In genomic region chr6:122296918-122297278, GRCm38 (mm10) we compare ENCODE assay signal across 8 mouse cellular contexts. TPM values are rescaled to one million over a fixed set of nuclear protein-coding genes. Genes with fewer than 3 reads are reported as not detected.
DNase-seq lines count a peak whose midpoint lies in the region; ATAC-seq and TF ChIP-seq lines count a peak whose summit lies in the region.
"Had no signal": no experiment of that assay in that cellular context is flagged by ENCODE, and none has a peak within 500 bp of the region (broad histone marks: within the 10 kb centered on the region; RNA-seq: fewer than 3 reads in every experiment).

No protein-coding gene starts in this region.

- no peaks in the 10 kb centered on the region for H3K9me3 ChIP-seq in lung, postnatal 0 days (ENCODE audit: low read length)
- no peaks in the 10 kb centered on the region for H3K9me3 ChIP-seq in forebrain, embryonic 13.5 days (replicated peaks)
- H3K9me3 ChIP-seq in limb, embryonic 12.5 days = no peaks in the 10 kb centered on the region
- H3K9me3 ChIP-seq in stomach, embryonic 14.5 days (ENCODE audit: control insufficient read depth, low read depth, low read length) = no peaks in the 10 kb centered on the region

- H3K36me3 ChIP-seq in lung, postnatal 0 days (ENCODE audit: insufficient read depth, low read length) = no peaks in the 10 kb centered on the region
- no peaks in the 10 kb centered on the region for H3K36me3 ChIP-seq in forebrain, embryonic 13.5 days (ENCODE audit: poor library complexity, severe bottlenecking)
- no peaks in the 10 kb centered on the region for H3K36me3 ChIP-seq in limb, embryonic 12.5 days
- H3K36me3 ChIP-seq in stomach, embryonic 14.5 days (ENCODE audit: control insufficient read depth, insufficient read depth, low read length) = no peaks in the 10 kb centered on the region

- peak overlapping the region; percentile 63 for H3K4me2 ChIP-seq in lung, postnatal 0 days (replicated peaks; ENCODE audit: low read depth, low read length)
- peak overlapping the region; percentile 68 for H3K4me2 ChIP-seq in forebrain, embryonic 13.5 days
- H3K4me2 ChIP-seq in limb, embryonic 12.5 days = peak overlapping the region; percentile 66
- H3K4me2 ChIP-seq in stomach, embryonic 14.5 days (replicated peaks; ENCODE audit: low read depth, low read length) = peak overlapping the region; percentile 56

- H3K9ac ChIP-seq in lung, postnatal 0 days (replicated peaks; ENCODE audit: low read depth) = no peak overlapping the region
- H3K9ac ChIP-seq in forebrain, embryonic 13.5 days = peak overlapping the region; percentile 74
- H3K9ac ChIP-seq in limb, embryonic 12.5 days (replicated peaks) = peak overlapping the region; percentile 71
- H3K9ac ChIP-seq in stomach, embryonic 14.5 days (replicated peaks; ENCODE audit: low read depth, low read length) = 0 out of 2 replicates have a peak overlapping the region, but pooled peaks have one; percentile 37

- H3K27me3 ChIP-seq in lung, postnatal 0 days (replicated peaks; ENCODE audit: insufficient read depth, low read length) = no peaks in the 10 kb centered on the region
- H3K27me3 ChIP-seq in forebrain, embryonic 13.5 days = no peaks in the 10 kb centered on the region
- H3K27me3 ChIP-seq in limb, embryonic 12.5 days = no peaks in the 10 kb centered on the region
- H3K27me3 ChIP-seq in stomach, embryonic 14.5 days (ENCODE audit: control insufficient read depth, insufficient read depth, low read length) = no peaks in the 10 kb centered on the region

- TF ChIP-seq CTCF in lung, postnatal 0 days (IDR thresholded peaks at IDR 0.05) = no peak

- H3K27ac ChIP-seq in lung, postnatal 0 days (ENCODE audit: low read length) = no peak overlapping the region
- H3K27ac ChIP-seq in forebrain, embryonic 13.5 days = peak overlapping the region; percentile 83
- peak overlapping the region; percentile 85 for H3K27ac ChIP-seq in limb, embryonic 12.5 days
- no peak overlapping the region for H3K27ac ChIP-seq in stomach, embryonic 14.5 days (ENCODE audit: low read length)

- H3K4me1 ChIP-seq in lung, postnatal 0 days (ENCODE audit: insufficient read depth, low read depth, low read length) = no peaks in the 10 kb centered on the region
- H3K4me1 ChIP-seq in forebrain, embryonic 13.5 days = 0 out of 2 replicates have a peak, but pooled peaks cover 9% of the 10 kb centered on the region
- H3K4me1 ChIP-seq in limb, embryonic 12.5 days (replicated peaks) = peaks cover 12% of the 10 kb centered on the region
- H3K4me1 ChIP-seq in stomach, embryonic 14.5 days (ENCODE audit: control insufficient read depth, insufficient read depth, low read length) = no peaks in the 10 kb centered on the region

- WGBS in lung, postnatal 0 days = 26% methylated on average over 3 of the region's 3 CpGs
- 38% methylated on average over 3 of the region's 3 CpGs for WGBS in forebrain, embryonic 13.5 days
- 31% methylated on average over 3 of the region's 3 CpGs for WGBS in limb, embryonic 12.5 days
- 31% methylated on average over 3 of the region's 3 CpGs for WGBS in stomach, embryonic 14.5 days

- peak overlapping the region; percentile 44 for H3K4me3 ChIP-seq in lung, postnatal 0 days (ENCODE audit: low read depth, low read length)
- peak overlapping the region; percentile 51 for H3K4me3 ChIP-seq in forebrain, embryonic 13.5 days
- peak overlapping the region; percentile 46 for H3K4me3 ChIP-seq in limb, embryonic 12.5 days (replicated peaks)
- peak overlapping the region; percentile 38 for H3K4me3 ChIP-seq in stomach, embryonic 14.5 days (ENCODE audit: low read depth, low read length)

- DNase-seq in lung, postnatal 0 days (ENCODE audit: low spot score) = no peak
- no peak for DNase-seq in lung, postnatal 36 days
- DNase-seq in yolk sac, embryonic 10.5 days (ENCODE audit: low spot score) = no peak
- no peak for DNase-seq in kidney, adult 9 months
- DNase-seq: kidney, adult 8-10 months had no signal

- ATAC-seq in lung, postnatal 0 days = no peak
- peak; percentile 65; the same call in 1 of the 2 replicates for ATAC-seq in forebrain, embryonic 13.5 days
- ATAC-seq in limb, embryonic 12.5 days (ENCODE audit: insufficient number of reproducible peaks, insufficient read depth, low FRiP score, low TSS enrichment, low read depth) = no peak
- ATAC-seq in stomach, embryonic 14.5 days (ENCODE audit: insufficient number of reproducible peaks, insufficient read depth, low FRiP score, low read depth) = no peak

- no peak for TF ChIP-seq EP300 in lung, postnatal 0 days (IDR thresholded peaks at IDR 0.05)

RNA-seq across cellular contexts. Expression of gene M6pr, which starts 11.6 kb away (rescaled TPM):
- polyA plus RNA-seq in lung, postnatal 0 days (2015; fragmentation: Nextera tagmentation; extraction: Ambion mirVana) = 112 and 114 TPM in 2 replicates
- 58.9 and 64.8 TPM in 2 replicates for polyA plus RNA-seq in forebrain, embryonic 13.5 days (2015; fragmentation: Nextera tagmentation; extraction: Ambion mirVana)
- 74.6 and 76.3 TPM in 2 replicates for polyA plus RNA-seq in limb, embryonic 12.5 days (2016; fragmentation: Nextera tagmentation; extraction: Ambion mirVana)
- polyA plus RNA-seq in stomach, embryonic 14.5 days (2014; fragmentation: Nextera tagmentation; extraction: Ambion mirVana) = 108 and 118 TPM in 2 replicates

RNA-seq across cellular contexts. Expression of gene Klrg1, which starts 14.2 kb away (rescaled TPM):
- not detected in 2 replicates for polyA plus RNA-seq in lung, postnatal 0 days (2015; fragmentation: Nextera tagmentation; extraction: Ambion mirVana)
- polyA plus RNA-seq in forebrain, embryonic 13.5 days (2015; fragmentation: Nextera tagmentation; extraction: Ambion mirVana) = 0.40 and 0.43 TPM in 2 replicates
- polyA plus RNA-seq in limb, embryonic 12.5 days (2016; fragmentation: Nextera tagmentation; extraction: Ambion mirVana) = not detected in 2 replicates
- polyA plus RNA-seq in stomach, embryonic 14.5 days (2014; fragmentation: Nextera tagmentation; extraction: Ambion mirVana) = not detected in 2 replicates

RNA-seq across cellular contexts. Expression of gene Phc1, which starts 43.5 kb away (rescaled TPM):
- polyA plus RNA-seq in lung, postnatal 0 days (2015; fragmentation: Nextera tagmentation; extraction: Ambion mirVana) = 6.3 and 6.5 TPM in 2 replicates
- polyA plus RNA-seq in forebrain, embryonic 13.5 days (2015; fragmentation: Nextera tagmentation; extraction: Ambion mirVana) = 29.9 and 33.0 TPM in 2 replicates
- polyA plus RNA-seq in limb, embryonic 12.5 days (2016; fragmentation: Nextera tagmentation; extraction: Ambion mirVana) = 27.1 and 30.6 TPM in 2 replicates
- polyA plus RNA-seq in stomach, embryonic 14.5 days (2014; fragmentation: Nextera tagmentation; extraction: Ambion mirVana) = 23.4 and 25.9 TPM in 2 replicates

Comparison
In these comparisons a context has a peak if more than half of its experiments do, and no peak if none do; other contexts are left out.
1. H3K27ac ChIP-seq: peak in forebrain, embryonic 13.5 days (single experiment) and limb, embryonic 12.5 days (single experiment); none in lung, postnatal 0 days (single experiment) and stomach, embryonic 14.5 days (single experiment).
2. Peak in every context shown above with its lines, with median percentiles within 50 percentile points of each other: H3K4me2 ChIP-seq and H3K4me3 ChIP-seq.